Mouse (Mus musculus): ENCODE measurements around the gene Tmx1. TPM values are rescaled to one million over a fixed set of nuclear protein-coding genes. Genes with fewer than 3 reads are reported as not detected.

Gene Tmx1
- total RNA-seq (2014; fragmentation: Nextera tagmentation) = 76.5 and 86.5 TPM in 2 replicates
- total RNA-seq (2017) = 134 and 140 TPM in 2 replicates
- polyA plus RNA-seq (2012) = 9.8 and 11.5 TPM in 2 replicates

DNA sequence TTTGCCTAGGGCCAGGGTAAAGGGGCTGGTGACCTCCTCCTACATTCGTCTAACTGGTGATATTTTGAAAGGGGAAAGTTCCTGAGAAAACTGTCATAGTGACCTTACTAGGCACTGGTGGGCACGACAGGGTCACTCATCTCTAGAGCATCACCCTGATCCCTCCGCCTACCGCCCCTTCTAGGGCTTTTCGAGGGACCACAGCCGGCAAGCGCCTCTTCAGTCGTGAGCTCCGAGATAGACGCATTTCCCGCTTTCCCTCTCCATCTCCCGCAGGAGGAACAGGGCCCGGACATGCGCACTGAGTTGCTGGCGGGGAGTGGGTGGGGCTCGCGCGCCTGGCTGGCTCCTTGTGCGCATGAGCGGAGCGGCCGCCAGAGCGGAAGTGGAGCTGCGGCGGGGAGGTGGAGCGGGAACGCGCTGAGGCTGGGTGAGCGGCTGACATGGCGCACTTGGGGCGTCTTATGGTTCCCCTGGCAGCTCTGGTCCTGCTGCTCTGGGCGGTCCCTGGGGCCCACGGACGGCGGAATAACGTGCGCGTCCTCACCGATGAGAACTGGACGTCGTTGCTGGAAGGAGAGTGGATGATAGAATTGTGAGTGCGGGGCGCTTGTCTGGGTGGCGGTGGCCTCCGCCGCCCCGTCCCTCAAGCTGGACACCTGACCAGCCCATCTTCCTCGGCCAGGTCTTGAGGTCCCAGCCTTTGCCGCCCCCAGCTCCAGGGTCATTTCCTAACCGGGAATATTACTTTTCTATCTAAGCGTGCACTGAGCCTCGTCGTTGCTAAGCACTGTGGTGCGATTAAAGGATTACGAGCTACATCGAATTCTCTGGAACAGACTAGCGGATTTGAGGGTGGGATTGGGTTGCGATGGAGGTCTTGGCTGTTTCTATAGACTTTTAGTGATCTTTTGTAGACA, at the start of gene Tmx1:
Gene Tmx1 (plus strand): TSS at position 370 of the 920 bp plus-strand sequence.
- H3K4me1 ChIP-seq (ENCODE audit: insufficient read depth, low read depth, low read length) = peaks cover 36% of the 10 kb centered on the region
- H3K9me3 ChIP-seq (replicated peaks) = no peaks in the 10 kb centered on the region
- ATAC-seq (ENCODE audit: extremely low read depth, insufficient number of reproducible peaks, low FRiP score, poor library complexity, severe bottlenecking) = peak; percentile 89
- DNase-seq (ENCODE audit: low spot score) = peak; percentile 91
- H3K4me3 ChIP-seq (ENCODE audit: low read depth, low read length) = peak within 1 kb of the TSS; percentile 91
- TF ChIP-seq CTCF (IDR thresholded peaks at IDR 0.05; ENCODE audit: low read depth, low read length) (no peak), POLR2AphosphoS5 (IDR thresholded peaks at IDR 0.05; ENCODE audit: insufficient replicate concordance, low read depth, low read length) (no peak), GATA1 (IDR thresholded peaks at IDR 0.05; ENCODE audit: borderline replicate concordance, low read length) (no peak), GATA2 (IDR thresholded peaks at IDR 0.05; ENCODE audit: borderline replicate concordance, low read depth, low read length) (no peak)
- peaks cover 30% of the 10 kb centered on the region for H3K36me3 ChIP-seq (replicated peaks)
- no peaks in the 10 kb centered on the region; the same call in none of the 2 replicates for H3K27me3 ChIP-seq (ENCODE audit: insufficient read depth, low read length)

DNA sequence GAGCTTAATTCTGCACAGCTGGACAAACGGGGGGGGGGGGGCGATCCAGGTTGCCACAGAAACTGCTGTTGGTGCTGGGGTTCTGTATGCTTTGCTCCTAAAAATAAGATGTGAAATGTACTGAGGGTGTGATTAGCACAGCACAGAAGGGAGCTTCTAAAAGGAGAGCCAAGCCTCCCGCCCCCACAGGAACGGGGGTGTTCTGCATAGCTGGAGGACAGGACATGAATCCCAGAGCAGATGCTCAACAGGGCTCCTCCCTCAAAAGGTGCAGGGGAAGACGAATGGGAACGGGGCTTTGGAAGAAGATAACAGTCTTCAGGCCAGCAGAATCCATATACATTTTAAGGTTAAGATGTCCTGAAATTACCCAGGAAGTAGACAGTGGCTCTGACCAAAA, 48.6 kb upstream of the Tmx1 start:
- Histone ChIP-seq H3K4me3 (ENCODE audit: low read depth, low read length) (no peak overlapping the region), H3K36me3 (replicated peaks) (no peaks in the 10 kb centered on the region), H3K9me3 (replicated peaks) (no peaks in the 10 kb centered on the region), H3K27me3 (ENCODE audit: insufficient read depth, low read length) (0 out of 2 replicates have a peak, but pooled peaks cover 4% of the 10 kb centered on the region), H3K4me1 (ENCODE audit: insufficient read depth, low read depth, low read length) (no peaks in the 10 kb centered on the region)
- DNase-seq (ENCODE audit: low spot score) = no peak
- TF ChIP-seq TAL1 (conservative IDR thresholded peaks at IDR 0.05; ENCODE audit: low read depth, low read length) (no peak), GATA2 (IDR thresholded peaks at IDR 0.05; ENCODE audit: borderline replicate concordance, low read depth, low read length) (no peak), GATA1 (IDR thresholded peaks at IDR 0.05; ENCODE audit: borderline replicate concordance, low read length) (no peak), CTCF (IDR thresholded peaks at IDR 0.05; ENCODE audit: low read depth, low read length) (no peak), POLR2AphosphoS5 (IDR thresholded peaks at IDR 0.05; ENCODE audit: insufficient replicate concordance, low read depth, low read length) (no peak)
- ATAC-seq (ENCODE audit: extremely low read depth, insufficient number of reproducible peaks, low FRiP score, poor library complexity, severe bottlenecking) = no peak

GRCm38 (mm10) chr12:70408396-70408795, 44.5 kb upstream of the Tmx1 start:
- Histone ChIP-seq H3K4me1 (ENCODE audit: insufficient read depth, low read depth, low read length) (no peaks in the 10 kb centered on the region), H3K4me3 (ENCODE audit: low read depth, low read length) (no peak overlapping the region), H3K36me3 (replicated peaks) (no peaks in the 10 kb centered on the region), H3K9me3 (replicated peaks) (no peaks in the 10 kb centered on the region), H3K27me3 (ENCODE audit: insufficient read depth, low read length) (no peaks in the 10 kb centered on the region)
- TF ChIP-seq TAL1 (conservative IDR thresholded peaks at IDR 0.05; ENCODE audit: low read depth, low read length) (no peak), GATA1 (IDR thresholded peaks at IDR 0.05; ENCODE audit: borderline replicate concordance, low read length) (no peak), CTCF (IDR thresholded peaks at IDR 0.05; ENCODE audit: low read depth, low read length) (no peak), GATA2 (IDR thresholded peaks at IDR 0.05; ENCODE audit: borderline replicate concordance, low read depth, low read length) (no peak), POLR2AphosphoS5 (IDR thresholded peaks at IDR 0.05; ENCODE audit: insufficient replicate concordance, low read depth, low read length) (no peak)
- no peak for DNase-seq (ENCODE audit: low spot score)
- no peak for ATAC-seq (ENCODE audit: extremely low read depth, insufficient number of reproducible peaks, low FRiP score, poor library complexity, severe bottlenecking)

DNA sequence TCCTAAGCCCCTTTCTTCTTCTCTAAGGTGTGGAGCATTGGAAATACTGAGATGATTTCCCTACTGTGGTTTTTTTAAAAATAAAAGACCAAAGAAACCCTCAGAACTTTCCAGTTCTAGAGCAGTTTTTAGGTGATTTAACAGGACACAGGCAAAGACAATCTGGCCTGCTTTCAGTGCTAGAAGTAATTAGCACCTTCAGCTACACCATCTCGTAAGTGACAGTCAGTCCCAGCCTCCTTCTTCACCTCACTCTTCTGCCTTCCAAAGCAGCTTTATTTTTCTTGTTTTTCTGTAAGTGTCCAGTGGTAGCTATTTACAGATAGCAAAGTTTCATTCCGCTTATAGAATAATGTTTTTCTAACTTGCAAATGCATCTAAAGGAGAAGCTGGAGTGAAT, 43.3 kb upstream of the Tmx1 start:
- no peak for ATAC-seq (ENCODE audit: extremely low read depth, insufficient number of reproducible peaks, low FRiP score, poor library complexity, severe bottlenecking)
- no peak for DNase-seq (ENCODE audit: low spot score)
- no peak for TF ChIP-seq GATA2 (IDR thresholded peaks at IDR 0.05; ENCODE audit: borderline replicate concordance, low read depth, low read length)
- no peak for TF ChIP-seq CTCF (IDR thresholded peaks at IDR 0.05; ENCODE audit: low read depth, low read length)
- TF ChIP-seq TAL1 (conservative IDR thresholded peaks at IDR 0.05; ENCODE audit: low read depth, low read length) = no peak
- no peak for TF ChIP-seq GATA1 (IDR thresholded peaks at IDR 0.05; ENCODE audit: borderline replicate concordance, low read length)
- no peak for TF ChIP-seq POLR2AphosphoS5 (IDR thresholded peaks at IDR 0.05; ENCODE audit: insufficient replicate concordance, low read depth, low read length)
- Histone ChIP-seq H3K9me3 (replicated peaks) (no peaks in the 10 kb centered on the region; the same call in 1 of the 2 replicates), H3K27me3 (ENCODE audit: insufficient read depth, low read length) (no peaks in the 10 kb centered on the region), H3K36me3 (replicated peaks) (no peaks in the 10 kb centered on the region), H3K4me1 (ENCODE audit: insufficient read depth, low read depth, low read length) (no peaks in the 10 kb centered on the region), H3K4me3 (ENCODE audit: low read depth, low read length) (no peak overlapping the region)

DNA sequence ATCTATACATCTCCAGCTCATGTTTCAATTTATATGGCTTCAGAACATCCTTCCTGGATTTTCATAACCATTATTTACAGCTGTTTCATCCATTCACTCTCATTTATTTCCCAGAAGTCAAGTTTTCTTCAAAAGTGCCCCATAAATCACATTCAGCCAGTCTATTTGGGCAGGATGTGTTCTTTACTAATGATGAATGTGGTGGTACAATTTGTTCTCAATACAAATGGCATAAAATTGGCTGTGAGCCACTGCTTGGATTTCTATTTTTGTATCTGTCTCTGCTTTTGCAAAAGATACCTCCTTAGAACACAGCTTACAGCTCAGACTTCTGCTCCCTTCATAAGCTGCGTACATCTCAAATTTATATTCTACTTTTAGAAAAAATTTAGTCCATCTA, 32.7 kb upstream of the Tmx1 start:
- no peak for TF ChIP-seq GATA1 (IDR thresholded peaks at IDR 0.05; ENCODE audit: borderline replicate concordance, low read length)
- TF ChIP-seq CTCF (IDR thresholded peaks at IDR 0.05; ENCODE audit: low read depth, low read length) = no peak
- TF ChIP-seq TAL1 (conservative IDR thresholded peaks at IDR 0.05; ENCODE audit: low read depth, low read length) = no peak
- no peak for TF ChIP-seq GATA2 (IDR thresholded peaks at IDR 0.05; ENCODE audit: borderline replicate concordance, low read depth, low read length)
- TF ChIP-seq POLR2AphosphoS5 (IDR thresholded peaks at IDR 0.05; ENCODE audit: insufficient replicate concordance, low read depth, low read length) = no peak
- H3K27me3 ChIP-seq (ENCODE audit: insufficient read depth, low read length) = peaks cover 16% of the 10 kb centered on the region
- H3K9me3 ChIP-seq (replicated peaks) = no peaks in the 10 kb centered on the region
- no peak overlapping the region for H3K4me3 ChIP-seq (ENCODE audit: low read depth, low read length)
- no peaks in the 10 kb centered on the region for H3K4me1 ChIP-seq (ENCODE audit: insufficient read depth, low read depth, low read length)
- no peaks in the 10 kb centered on the region for H3K36me3 ChIP-seq (replicated peaks)
- ATAC-seq (ENCODE audit: extremely low read depth, insufficient number of reproducible peaks, low FRiP score, poor library complexity, severe bottlenecking) = no peak
- DNase-seq (ENCODE audit: low spot score) = no peak

GRCm38 (mm10) chr12:70421028-70421427, 31.9 kb upstream of the Tmx1 start:
- DNase-seq (ENCODE audit: low spot score) = no peak
- H3K9me3 ChIP-seq (replicated peaks) = no peaks in the 10 kb centered on the region
- no peaks in the 10 kb centered on the region for H3K36me3 ChIP-seq (replicated peaks)
- H3K27me3 ChIP-seq (ENCODE audit: insufficient read depth, low read length) = peaks cover 20% of the 10 kb centered on the region
- no peaks in the 10 kb centered on the region for H3K4me1 ChIP-seq (ENCODE audit: insufficient read depth, low read depth, low read length)
- TF ChIP-seq CTCF (IDR thresholded peaks at IDR 0.05; ENCODE audit: low read depth, low read length) = no peak
- TF ChIP-seq POLR2AphosphoS5 (IDR thresholded peaks at IDR 0.05; ENCODE audit: insufficient replicate concordance, low read depth, low read length) = no peak
- ATAC-seq (ENCODE audit: extremely low read depth, insufficient number of reproducible peaks, low FRiP score, poor library complexity, severe bottlenecking) = no peak
- H3K4me3 ChIP-seq (ENCODE audit: low read depth, low read length) = no peak overlapping the region

Measured in G1E (cell line).